Mouse (Mus musculus) left cerebral cortex, adult 2 months (tissue): Measurements from ENCODE around the gene Ecsit. TPM values are rescaled to one million over a fixed set of nuclear protein-coding genes. Genes with fewer than 3 reads are reported as not detected.

Experiments used
- DNase-seq, 2 experiments: peaks; one replicate each; pipeline ENCODE4 v3.0.0; 2021 to 2022; ENCODE audit warnings: low spot score in 2 of 2, mixed read lengths in 1 of 2; ENCODE audit errors: extremely low spot score in 1 of 2
- H3K27ac ChIP-seq: fragments of 200-600 bp; 2 replicates; pipeline ENCODE4 v1.8.1; 2022
- H3K4me3 ChIP-seq: fragments of 200-600 bp; 2 replicates; pipeline ENCODE4 v1.8.1; 2022
- CTCF ChIP-seq: fragments of 200-600 bp; IDR thresholded peaks from 2 replicates; pipeline ENCODE4 v1.8.1; 2022; ENCODE audit warnings: antibody characterized with exemption, mild to moderate bottlenecking, moderate library complexity
- intact Hi-C: fragments of 180-260 bp; cut with DNase I; formaldehyde crosslinking; loops from one replicate; pipeline ENCODE4 v1.15.1; 2025
- long read RNA-seq, 2 experiments: library from polyadenylated mRNA; stranded (forward); transcript quantifications; one replicate each; pipeline ENCODE4 v2.0.0; 2021; ENCODE audit warnings: borderline mapping rate in 2 of 2
- total RNA-seq, 2 experiments: library from RNA; stranded (reverse); gene quantifications; 2 replicates each; pipeline ENCODE4 v1.2.3; 2021

Ecsit gene
- 10 to 100 TPM; 43.0 to 46.8 TPM for total RNA-seq
- long read RNA-seq, experiment 1, transcript Ecsit-201 (9 exons, 1,673 nt), result major isoform, 11 of 35 reads
- long read RNA-seq, experiment 1, transcript Ecsit-204 (9 exons, 1,676 nt), result minor isoform, 7 of 35 reads
- long read RNA-seq, experiment 1, partial matches to known transcripts, result 10 of 35 reads
- long read RNA-seq, experiment 1, other reads (novel, unspliced or antisense), result 7 of 35 reads
- long read RNA-seq, experiment 2, transcript Ecsit-204 (9 exons, 1,676 nt), result major isoform, 9 of 24 reads
- long read RNA-seq, experiment 2, transcript Ecsit-201 (9 exons, 1,673 nt), result major isoform, 9 of 24 reads
- long read RNA-seq, experiment 2, partial matches to known transcripts, result 1 of 24 reads
- long read RNA-seq, experiment 2, other reads (novel, unspliced or antisense), result 5 of 24 reads

DNA sequence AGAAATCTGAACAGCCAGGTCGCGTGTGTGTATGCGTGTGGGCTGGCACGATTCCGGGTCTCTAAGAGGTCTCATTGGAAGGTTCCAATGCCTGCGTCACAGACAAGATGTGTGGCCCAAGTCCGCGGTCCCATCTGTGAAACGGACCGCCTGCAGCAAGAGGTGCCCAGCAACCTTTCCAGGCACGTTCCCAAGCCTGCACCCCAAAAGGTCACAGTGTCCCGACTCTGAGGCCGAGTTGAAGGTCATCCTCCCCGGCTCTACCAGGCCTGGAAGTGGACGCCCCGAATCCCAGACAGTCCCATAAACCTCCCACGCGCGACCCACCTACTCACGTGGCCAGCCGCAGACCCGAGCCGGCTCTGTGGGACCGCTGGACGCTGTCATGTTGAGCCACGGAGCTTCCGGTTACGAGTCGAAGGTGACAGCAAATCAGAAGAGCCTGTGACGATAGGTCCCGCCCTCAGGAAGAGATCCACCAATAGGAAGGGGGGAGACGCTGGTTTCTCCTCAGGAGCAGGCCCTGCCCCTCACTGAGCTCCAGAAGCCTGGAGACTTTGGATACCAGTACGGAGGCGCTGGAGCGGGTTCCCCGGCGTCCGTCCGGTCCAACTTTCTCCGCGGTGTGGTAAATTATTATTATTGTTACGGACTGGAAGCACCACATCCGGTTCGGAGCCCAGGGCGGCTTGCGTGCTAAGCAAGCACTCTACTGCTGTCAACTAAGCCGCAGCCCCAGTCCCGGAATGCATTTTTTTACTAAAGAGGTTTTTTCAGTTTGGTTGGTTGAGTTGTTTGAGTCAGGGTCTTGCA is at the start of gene Ecsit:
Gene Ecsit (minus strand): TSS at position 417 of the 813 bp plus-strand sequence.
- Histone ChIP-seq H3K27ac (peak within 1 kb of the TSS; percentile 94), H3K4me3 (peak within 1 kb of the TSS; percentile 65)
- DNase-seq, result peak; percentile 92 to 96
- no peak for TF ChIP-seq CTCF
- intact Hi-C loops, result loop anchor here (1.0 kb wide), 1 partner anchor 32 kb away; the partner anchor contains the start of gene Elof1

DNA sequence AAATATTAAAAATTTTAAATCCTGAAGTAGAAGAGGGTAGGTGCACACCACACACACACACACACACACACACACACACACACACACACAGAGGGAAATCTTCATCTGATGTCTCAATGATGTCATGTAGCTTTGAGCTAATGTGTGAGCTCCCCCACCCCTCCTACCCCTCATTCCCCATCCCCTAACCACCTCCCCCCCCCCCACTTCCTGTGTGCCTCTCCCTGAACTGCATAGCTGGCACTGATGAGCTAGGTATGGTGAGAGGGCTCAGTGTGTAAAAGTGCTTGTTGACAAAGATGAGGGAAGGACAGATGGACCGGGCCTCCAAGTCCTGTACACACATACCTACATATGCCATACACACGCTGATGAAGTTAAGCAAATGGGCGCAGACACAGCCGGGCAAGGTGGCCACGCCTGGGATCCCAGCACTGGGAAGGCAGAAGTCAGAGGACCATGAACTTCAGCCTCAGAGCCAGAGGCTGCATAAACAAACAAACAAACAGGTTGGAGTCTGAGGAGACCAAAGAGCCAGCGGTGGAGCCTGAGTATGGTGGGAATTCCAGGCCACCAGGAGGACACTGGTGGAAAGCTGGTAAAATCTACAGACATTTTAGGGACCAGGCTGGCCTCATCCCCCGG is 49.1 kb upstream of the Ecsit start:
- TF ChIP-seq CTCF, result no peak
- no peak overlapping the region for H3K4me3 ChIP-seq
- H3K27ac ChIP-seq, result no peak overlapping the region
- DNase-seq, result no peak
- intact Hi-C loops, result no loop called here

DNA sequence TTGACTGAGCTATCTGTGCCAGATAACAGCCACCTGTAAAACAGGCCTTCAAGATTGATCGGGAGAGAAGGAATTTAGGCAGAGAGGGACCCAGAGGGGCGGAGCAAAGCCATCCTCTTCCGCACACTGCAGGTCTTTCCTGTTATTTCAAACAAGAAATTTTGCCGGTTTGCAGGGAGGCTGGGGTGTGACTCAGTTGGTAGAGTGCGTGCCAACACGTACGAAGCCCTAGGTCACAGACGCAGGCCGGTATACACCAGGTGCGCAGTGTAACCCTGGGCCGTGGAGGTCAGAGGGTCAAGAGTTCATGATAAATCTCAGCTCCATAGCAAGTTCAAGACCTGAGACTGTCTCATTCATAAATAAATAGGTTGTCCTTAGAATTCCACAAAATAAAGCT is 47.0 kb upstream of the Ecsit start:
- intact Hi-C loops, result no loop called here
- DNase-seq, result no peak
- no peak overlapping the region for H3K27ac ChIP-seq
- H3K4me3 ChIP-seq, result no peak overlapping the region
- TF ChIP-seq CTCF, result no peak

DNA sequence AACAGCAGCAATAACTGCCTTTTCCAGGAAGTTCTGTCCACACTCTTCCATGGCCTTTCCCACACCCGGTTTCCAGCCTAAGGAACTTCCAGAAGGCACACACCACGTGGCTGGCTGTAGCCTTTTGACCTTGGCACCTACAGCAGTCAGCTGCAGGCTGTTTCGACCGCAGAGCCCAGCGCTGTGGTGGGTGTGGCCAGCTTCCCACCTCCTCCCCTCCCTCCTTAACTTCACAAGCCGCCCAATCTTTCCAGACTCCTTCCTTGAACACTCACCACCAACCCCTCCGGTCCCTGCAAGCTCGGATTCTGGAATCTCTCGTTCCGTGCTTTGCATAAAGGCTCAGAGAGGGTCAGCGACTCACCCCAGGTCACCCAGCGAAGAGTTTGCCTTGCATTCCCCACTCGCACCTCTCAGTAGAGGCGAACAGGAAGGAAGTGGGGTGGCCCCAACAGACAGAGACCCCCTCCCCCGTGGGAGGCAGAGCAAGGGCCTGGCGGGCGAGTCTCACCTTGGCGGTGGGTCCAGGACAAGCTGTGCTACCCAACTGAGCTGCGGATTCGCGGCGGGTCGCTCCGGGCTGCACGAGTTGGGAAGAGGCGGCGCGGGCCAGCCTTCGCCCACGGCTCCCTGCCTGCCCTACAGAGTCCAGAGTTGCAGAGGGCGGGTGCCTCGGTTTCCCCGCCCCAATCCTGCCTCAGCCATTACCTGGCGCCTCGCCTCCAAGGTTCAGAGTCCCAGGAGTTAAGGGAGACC is 46.2 kb upstream of the Ecsit start:
- Histone ChIP-seq H3K4me3 (peak overlapping the region; percentile 15; the same call in 1 of the 2 replicates), H3K27ac (no peak overlapping the region)
- intact Hi-C loops, result no loop called here
- no peak for DNase-seq
- no peak for TF ChIP-seq CTCF

DNA sequence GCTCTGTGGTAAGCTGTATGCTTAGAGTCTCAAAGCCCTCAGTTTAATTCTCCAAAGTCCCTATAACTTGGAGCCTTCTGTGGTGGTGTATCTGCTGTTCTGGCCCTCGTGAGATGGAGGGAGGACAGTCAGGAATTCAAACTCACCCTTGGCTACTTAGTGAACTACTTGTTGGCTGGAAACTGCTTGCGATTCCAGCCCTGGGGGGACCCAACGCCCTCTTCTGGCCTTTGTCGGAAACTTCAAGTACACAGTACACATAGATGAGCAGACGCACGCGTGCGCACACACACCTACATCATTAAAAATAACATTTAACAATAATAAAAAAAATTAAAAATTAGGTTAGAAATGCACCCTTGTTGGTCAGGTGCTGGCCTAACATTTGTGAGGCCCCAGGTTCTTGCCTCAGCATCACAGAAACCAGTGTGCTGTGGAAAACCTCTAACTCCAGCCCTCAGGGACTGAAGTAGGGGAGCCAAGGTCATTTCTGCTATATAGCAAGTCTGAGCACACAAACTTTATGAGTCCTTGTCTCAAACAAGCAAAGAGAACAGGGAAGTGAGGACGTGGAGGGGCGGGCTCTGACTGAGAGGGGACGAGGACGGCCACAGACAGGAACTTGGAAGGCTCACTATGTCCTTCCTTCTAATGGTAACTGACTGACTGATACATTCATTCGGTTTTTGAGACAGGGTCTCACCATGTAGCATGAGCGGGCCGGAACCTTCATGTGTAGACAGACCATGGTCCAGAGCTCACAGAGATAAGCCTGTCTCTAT is 40.2 kb upstream of the Ecsit start:
- intact Hi-C loops, result no loop called here
- Histone ChIP-seq H3K27ac (no peak overlapping the region), H3K4me3 (no peak overlapping the region)
- no peak for DNase-seq
- TF ChIP-seq CTCF, result no peak

DNA sequence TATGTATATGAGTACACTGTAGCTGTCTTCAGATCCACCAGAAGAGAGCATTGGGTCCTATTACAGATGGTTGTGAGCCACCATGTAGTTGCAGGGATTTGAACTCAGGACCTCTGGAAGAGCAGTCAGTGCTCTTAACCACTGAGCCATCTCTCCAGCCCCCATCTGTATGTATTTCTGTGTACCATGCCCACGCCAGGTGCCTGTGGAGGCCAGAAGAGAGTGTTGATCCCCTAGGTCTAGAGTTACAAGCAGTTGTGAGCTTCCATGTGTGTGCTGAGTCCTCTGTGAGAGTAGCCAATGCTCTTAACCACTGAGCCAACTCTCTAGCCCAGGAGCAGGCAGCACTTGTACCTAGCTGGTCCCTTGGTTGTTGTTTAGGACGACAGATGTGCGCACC is 38.9 kb upstream of the Ecsit start:
- no peak for DNase-seq
- H3K27ac ChIP-seq, result no peak overlapping the region
- H3K4me3 ChIP-seq, result no peak overlapping the region
- intact Hi-C loops, result no loop called here
- no peak for TF ChIP-seq CTCF

DNA sequence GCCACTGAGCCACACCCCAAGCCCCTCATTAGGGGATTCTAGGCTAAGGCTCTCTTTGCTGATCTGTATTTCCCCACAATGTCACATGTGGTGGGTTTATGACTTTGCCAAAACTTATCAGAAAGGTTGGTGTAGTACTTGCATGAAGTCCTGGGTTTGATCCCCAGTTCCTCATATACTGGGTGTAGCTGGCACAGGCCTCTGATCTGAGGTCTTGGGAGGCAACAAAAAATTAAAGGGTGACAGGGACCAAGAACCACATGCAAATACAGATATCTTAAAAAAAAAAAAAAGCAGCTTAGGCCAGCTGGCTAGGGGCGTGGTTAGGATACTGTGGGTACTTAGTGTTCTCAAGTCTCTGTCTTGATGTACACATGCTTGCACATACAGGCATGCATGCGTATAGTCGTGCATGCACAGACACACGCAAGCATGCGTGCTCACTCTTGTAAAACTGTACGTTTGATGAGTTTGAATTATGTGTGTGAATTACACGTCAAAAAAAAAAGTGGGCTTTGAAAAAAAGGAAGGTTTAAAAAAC is 37.9 kb upstream of the Ecsit start:
- intact Hi-C loops, result no loop called here
- H3K27ac ChIP-seq, result no peak overlapping the region
- H3K4me3 ChIP-seq, result no peak overlapping the region
- DNase-seq, result no peak
- TF ChIP-seq CTCF, result no peak

DNA sequence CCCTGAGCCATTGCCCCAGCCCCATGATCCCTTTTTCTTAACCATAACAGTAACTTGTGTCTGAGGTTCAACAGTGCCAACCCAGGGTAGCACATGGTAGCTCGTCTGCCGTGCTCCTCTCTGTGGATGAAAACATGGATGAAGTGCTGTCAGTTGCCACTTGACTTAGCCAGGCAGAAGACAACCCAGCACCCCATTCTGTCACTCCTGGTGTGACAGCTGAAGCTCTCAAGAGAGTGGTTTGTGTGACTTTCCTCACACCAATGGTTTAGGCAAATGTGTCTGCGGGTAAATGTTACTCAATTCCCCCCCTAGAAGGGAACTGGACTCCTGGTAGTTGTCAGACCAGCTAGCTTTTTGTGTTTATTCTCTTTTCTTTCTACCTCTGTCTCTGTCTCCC is 36.8 kb upstream of the Ecsit start:
- no peak for DNase-seq
- intact Hi-C loops, result no loop called here
- TF ChIP-seq CTCF, result no peak
- H3K27ac ChIP-seq, result no peak overlapping the region
- no peak overlapping the region for H3K4me3 ChIP-seq

DNA sequence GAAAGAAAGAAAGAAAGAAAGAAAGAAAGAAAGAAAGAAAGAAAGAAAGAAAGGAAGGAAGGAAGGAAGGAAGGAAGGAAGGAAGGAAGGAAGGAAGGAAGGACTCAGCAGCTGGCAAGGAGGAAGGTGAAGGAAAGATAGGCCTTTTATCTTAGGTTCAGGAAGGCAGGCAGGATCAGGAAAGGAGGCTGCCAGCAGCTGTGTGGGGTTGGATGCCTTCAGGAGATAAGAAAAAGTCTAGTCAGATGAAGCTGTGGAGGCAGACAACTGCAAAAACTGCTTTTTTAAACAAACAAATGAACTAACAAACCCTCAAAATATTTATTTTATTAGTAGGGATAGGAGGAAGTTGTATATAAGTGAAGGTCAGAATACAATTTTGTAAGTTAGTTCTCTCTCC is 36.3 kb upstream of the Ecsit start:
- no peak for DNase-seq
- intact Hi-C loops, result no loop called here
- H3K4me3 ChIP-seq, result no peak overlapping the region
- H3K27ac ChIP-seq, result no peak overlapping the region
- TF ChIP-seq CTCF, result no peak

DNA sequence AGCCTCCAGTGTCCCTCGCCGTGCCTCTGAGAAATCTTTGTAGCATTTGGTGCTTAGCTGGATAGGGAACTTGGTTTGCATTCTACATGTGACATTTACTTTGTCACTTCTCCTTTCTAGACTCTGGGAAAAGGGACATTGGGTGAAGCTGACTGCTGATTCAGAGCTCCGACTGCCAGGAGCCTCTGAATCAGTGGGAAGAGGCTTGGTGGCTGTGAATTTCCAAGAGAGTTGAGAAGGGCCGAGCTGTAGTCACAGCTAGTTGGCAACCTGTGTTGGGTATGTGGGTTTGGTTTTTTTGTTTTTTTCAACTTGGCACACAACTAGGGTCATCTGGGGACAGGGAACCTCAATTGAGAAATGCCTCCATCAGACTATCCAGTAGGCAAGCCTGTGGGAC is 34.3 kb upstream of the Ecsit start:
- intact Hi-C loops, result no loop called here
- peak in 1 of 2 experiments; percentile 25 for DNase-seq
- no peak for TF ChIP-seq CTCF
- H3K27ac ChIP-seq, result peak overlapping the region; percentile 71
- no peak overlapping the region for H3K4me3 ChIP-seq
